Mouse (Mus musculus) intestine, postnatal 0 days (tissue): ENCODE data around the gene Pakap. TPM values are rescaled to one million over a fixed set of nuclear protein-coding genes. Genes with fewer than 3 reads are reported as not detected.

Experiments
- ATAC-seq: fragments of 200-750 bp; cut with Nextera tagmentation; 2 replicates; pipeline ENCODE4 v1.8.0; 2017; ENCODE audit warnings: mild to moderate bottlenecking, moderate TSS enrichment, moderate library complexity
- H3K27ac ChIP-seq: fragments of 300-500 bp; sonication (generic); 2 replicates; pipeline ENCODE4 v1.5.1; 2014; ENCODE audit warnings: mild to moderate bottlenecking, low read depth, low read length, moderate library complexity
- H3K27me3 ChIP-seq: fragments of 300-500 bp; sonication (generic); replicated peaks from 2 replicates; pipeline ENCODE4 v1.6.1; 2014; ENCODE audit warnings: low read length, mixed read lengths; ENCODE audit not compliant: control insufficient read depth, insufficient read depth
- H3K36me3 ChIP-seq: fragments of 300-500 bp; sonication (generic); 2 replicates; pipeline ENCODE4 v1.6.1; 2014; ENCODE audit warnings: mild to moderate bottlenecking, moderate library complexity; ENCODE audit not compliant: control insufficient read depth, insufficient read depth
- H3K4me1 ChIP-seq: fragments of 300-500 bp; sonication (generic); replicated peaks from 2 replicates; pipeline ENCODE4 v1.6.1; 2014; ENCODE audit warnings: antibody characterized with exemption, low read length, mixed read lengths; ENCODE audit not compliant: control insufficient read depth, insufficient read depth
- H3K4me2 ChIP-seq: fragments of 300-500 bp; sonication (generic); replicated peaks from 2 replicates; pipeline ENCODE4 v1.6.1; 2014; ENCODE audit warnings: low read depth, mild to moderate bottlenecking, moderate library complexity
- H3K4me3 ChIP-seq: fragments of 300-500 bp; sonication (generic); 2 replicates; pipeline ENCODE4 v1.5.1; 2014; ENCODE audit warnings: low read depth, low read length
- H3K9ac ChIP-seq: fragments of 300-500 bp; sonication (generic); 2 replicates; pipeline ENCODE4 v1.6.1; 2014; ENCODE audit warnings: mild to moderate bottlenecking, low read depth, low read length
- H3K9me3 ChIP-seq: fragments of 300-500 bp; sonication (generic); 2 replicates; pipeline ENCODE4 v1.6.1; 2016; ENCODE audit warnings: mixed run types; ENCODE audit not compliant: control insufficient read depth
- CTCF ChIP-seq: sonication (generic); IDR thresholded peaks from 2 replicates; pipeline ENCODE4 v1.5.1; 2016; ENCODE audit warnings: low read depth, mild to moderate bottlenecking, control low read depth, antibody characterized with exemption, moderate library complexity
- WGBS: fragments of 180-500 bp; shearing (Covaris S2); extraction: QIAGEN DNeasy Blood & Tissue Kit; methylation state at CpG from one replicate; pipeline ENCODE4 v1.1.7; 2014; 5-methylcytosine and 5-hydroxymethylcytosine counted together
- polyA plus RNA-seq: library from polyadenylated mRNA; unstranded; fragments of >200 nt; fragmentation: Nextera tagmentation; extraction: Ambion mirVana; gene quantifications from 2 replicates; pipeline ENCODE4 v1.2.1, GENCODE M21; 2015

Gene Pakap
- polyA plus RNA-seq, 1 experiment from 2014 or later = 8.6 TPM

- Histone ChIP-seq H3K4me3 (no peak overlapping the region), H3K27ac (no peak overlapping the region), H3K4me1 (no peaks in the 10 kb centered on the region), H3K27me3 (no peaks in the 10 kb centered on the region; the same call in 1 of the 2 replicates), H3K4me2 (no peak overlapping the region), H3K9ac (no peak overlapping the region), H3K36me3 (no peaks in the 10 kb centered on the region), H3K9me3 (no peaks in the 10 kb centered on the region)
- 56% methylated on average over 9 of the region's 9 CpGs for WGBS
- ATAC-seq = no peak
- no peak for TF ChIP-seq CTCF
These were observed 69.0 kb downstream of the Pakap start for GRCm38 (mm10) chr4:57636782-57637482.

- 12% methylated on average over 24 of the region's 24 CpGs for WGBS
- Histone ChIP-seq H3K4me1 (no peaks in the 10 kb centered on the region), H3K27ac (no peak overlapping the region), H3K27me3 (no peaks in the 10 kb centered on the region; the same call in 1 of the 2 replicates), H3K36me3 (no peaks in the 10 kb centered on the region), H3K9ac (peak overlapping the region; percentile 3; the same call in 1 of the 2 replicates), H3K4me3 (peak overlapping the region; percentile 17; the same call in 1 of the 2 replicates), H3K4me2 (peak overlapping the region; percentile 60), H3K9me3 (no peaks in the 10 kb centered on the region)
- TF ChIP-seq CTCF = no peak
- no peak for ATAC-seq
These were observed 69.8 kb downstream of the Pakap start for GRCm38 (mm10) chr4:57637636-57638386.

- no peak for ATAC-seq
- Histone ChIP-seq H3K4me2 (no peak overlapping the region), H3K27ac (no peak overlapping the region), H3K9ac (no peak overlapping the region), H3K9me3 (no peaks in the 10 kb centered on the region), H3K36me3 (no peaks in the 10 kb centered on the region), H3K27me3 (no peaks in the 10 kb centered on the region; the same call in 1 of the 2 replicates), H3K4me3 (no peak overlapping the region), H3K4me1 (no peaks in the 10 kb centered on the region)
- 81% methylated on average over 9 of the region's 9 CpGs for WGBS
- no peak for TF ChIP-seq CTCF
These were observed 71.0 kb downstream of the Pakap start for GRCm38 (mm10) chr4:57638941-57639340.

- no peak for TF ChIP-seq CTCF
- Histone ChIP-seq H3K27ac (no peak overlapping the region), H3K4me3 (no peak overlapping the region), H3K36me3 (no peaks in the 10 kb centered on the region), H3K9ac (no peak overlapping the region), H3K4me2 (peak overlapping the region; percentile 41), H3K9me3 (no peaks in the 10 kb centered on the region), H3K4me1 (no peaks in the 10 kb centered on the region), H3K27me3 (no peaks in the 10 kb centered on the region; the same call in 1 of the 2 replicates)
- no peak for ATAC-seq
- 24% methylated on average over 7 of the region's 7 CpGs for WGBS
These were observed 72.2 kb downstream of the Pakap start for GRCm38 (mm10) chr4:57640222-57640621.

- no peak overlapping the region for H3K4me3 ChIP-seq
- no peak overlapping the region for H3K27ac ChIP-seq
- TF ChIP-seq CTCF = no peak
- no peaks in the 10 kb centered on the region; the same call in 1 of the 2 replicates for H3K27me3 ChIP-seq
- no peaks in the 10 kb centered on the region for H3K9me3 ChIP-seq
- no peak overlapping the region for H3K9ac ChIP-seq
- WGBS = 84% methylated on average over 3 of the region's 3 CpGs
- H3K4me2 ChIP-seq = no peak overlapping the region
- no peaks in the 10 kb centered on the region for H3K4me1 ChIP-seq
- ATAC-seq = no peak
- no peaks in the 10 kb centered on the region for H3K36me3 ChIP-seq
These were observed 73.0 kb downstream of the Pakap start for GRCm38 (mm10) chr4:57640971-57641370.

- Histone ChIP-seq H3K4me1 (no peaks in the 10 kb centered on the region), H3K4me2 (no peak overlapping the region), H3K27me3 (no peaks in the 10 kb centered on the region), H3K4me3 (no peak overlapping the region), H3K9ac (no peak overlapping the region), H3K27ac (no peak overlapping the region), H3K9me3 (no peaks in the 10 kb centered on the region), H3K36me3 (no peaks in the 10 kb centered on the region)
- no peak for ATAC-seq
- 73% methylated on average over 1 of the region's 1 CpGs for WGBS
- no peak for TF ChIP-seq CTCF
These were observed 83.0 kb downstream of the Pakap start for GRCm38 (mm10) chr4:57650994-57651393.
